Mouse (Mus musculus) cortical plate, adult 2 months (tissue): ENCODE data around the gene Wrap73.

Experiments
- CTCF ChIP-seq: fragments of 200-500 bp; IDR thresholded peaks from 2 replicates; pipeline ENCODE4 v1.5.1; 2011; ENCODE audit warnings: mild to moderate bottlenecking, control low read depth, low read length; ENCODE audit not compliant: insufficient read depth; ENCODE audit errors: extremely low read depth
- POLR2A ChIP-seq: fragments of 200-500 bp; IDR thresholded peaks from 2 replicates; pipeline ENCODE4 v1.6.1; 2011; ENCODE audit warnings: mild to moderate bottlenecking, low read length, control low read depth; ENCODE audit not compliant: insufficient read depth; ENCODE audit errors: extremely low read depth

DNA sequence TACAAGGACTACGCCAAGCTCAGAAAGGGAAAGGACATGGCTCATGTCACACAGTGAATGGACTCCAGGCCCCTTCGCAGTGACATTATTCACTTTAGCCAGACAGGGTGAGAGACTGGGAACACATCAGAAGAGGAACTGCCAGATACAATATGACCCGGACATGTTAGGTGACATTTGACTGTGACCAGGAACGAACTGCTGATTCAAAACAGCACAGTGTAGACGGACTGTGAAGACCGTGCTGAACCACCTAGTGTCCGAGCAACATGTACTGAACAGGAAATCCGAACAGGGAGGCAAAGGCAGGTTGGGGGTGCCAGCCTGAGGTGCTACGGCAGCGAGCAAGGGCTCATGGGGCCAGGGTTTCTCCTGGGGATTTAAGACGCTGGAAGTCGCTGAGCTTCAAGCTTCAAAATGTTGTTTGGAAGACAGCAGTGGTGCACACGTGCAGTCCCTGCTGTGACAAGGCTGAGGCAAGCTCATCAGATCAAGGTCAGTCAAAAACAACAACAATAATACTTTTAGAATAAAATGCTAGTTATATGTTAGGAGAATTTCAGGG, 35.6 kb upstream of the Wrap73 start:
- TF ChIP-seq CTCF (no peak), POLR2A (no peak)
